Comparison of ENCODE assay signal across 8 mouse cellular contexts in genomic region chr4:141425484-141426479, GRCm38 (mm10). TPM values are rescaled to one million over a fixed set of nuclear protein-coding genes. Genes with fewer than 3 reads are reported as not detected.
DNase-seq lines count a peak whose midpoint lies in the region; ATAC-seq and TF ChIP-seq lines count a peak whose summit lies in the region.

No protein-coding gene starts in this region.

- ATAC-seq in CD4-positive, CD25-positive, alpha-beta regulatory T cell, adult 4 months = peak; percentile 90
- peak; percentile 96 for ATAC-seq in forebrain, embryonic 14.5 days
- ATAC-seq in liver, embryonic 15.5 days (ENCODE audit: insufficient read depth) = no peak
- ATAC-seq in neutrophil, adult 5-6 weeks (ENCODE audit: extremely low read depth, insufficient number of reproducible peaks, low FRiP score, poor library complexity, severe bottlenecking) = peak; percentile 31; the same call in 1 of the 2 replicates

- 5% methylated on average over 36 of the region's 36 CpGs for WGBS in forebrain, embryonic 14.5 days
- 5% methylated on average over 36 of the region's 36 CpGs for WGBS in liver, embryonic 15.5 days (ENCODE audit: insufficient replicate concordance)

- H3K9ac ChIP-seq in forebrain, embryonic 14.5 days (ENCODE audit: low read length) = peak overlapping the region; percentile 58
- H3K9ac ChIP-seq in liver, embryonic 15.5 days = no peak overlapping the region

- peak overlapping the region; percentile 70 for H3K4me2 ChIP-seq in forebrain, embryonic 14.5 days (ENCODE audit: low read length)
- peak overlapping the region; percentile 56 for H3K4me2 ChIP-seq in liver, embryonic 15.5 days

- TF ChIP-seq CTCF in brain, embryonic 14.5 days (IDR thresholded peaks at IDR 0.05; ENCODE audit: borderline replicate concordance, extremely low read depth, insufficient read depth, insufficient read length) = no peak

- H3K36me3 ChIP-seq in forebrain, embryonic 14.5 days (ENCODE audit: control insufficient read depth, insufficient read depth, low read length) = no peaks in the 10 kb centered on the region
- no peaks in the 10 kb centered on the region for H3K36me3 ChIP-seq in liver, embryonic 15.5 days (replicated peaks)

- H3K4me3 ChIP-seq in forebrain, embryonic 14.5 days (ENCODE audit: low read depth, low read length) = peak overlapping the region; percentile 37
- H3K4me3 ChIP-seq in liver, embryonic 15.5 days (replicated peaks) = 0 out of 2 replicates have a peak overlapping the region, but pooled peaks have one; percentile 8

- DNase-seq in brain, embryonic 14.5 days (ENCODE audit: low read depth) = peak; percentile 82
- peak; percentile 74 for DNase-seq in forebrain, embryonic 14.5 days (ENCODE audit: low spot score)
- peak; percentile 85 for DNase-seq in heart, postnatal 4 days
- peak; percentile 61 to 79 for DNase-seq in layer of hippocampus, adult 18-20 months (ENCODE audit: low spot score in 2 of 2)
- no peak for DNase-seq in ovary, postnatal 10 days (ENCODE audit: low spot score)

- H3K27ac ChIP-seq in forebrain, embryonic 14.5 days (ENCODE audit: low read depth, low read length) = no peak overlapping the region
- H3K27ac ChIP-seq in liver, embryonic 15.5 days (replicated peaks) = no peak overlapping the region

- no peaks in the 10 kb centered on the region for H3K9me3 ChIP-seq in forebrain, embryonic 14.5 days (replicated peaks; ENCODE audit: control insufficient read depth, low read length)
- no peaks in the 10 kb centered on the region for H3K9me3 ChIP-seq in liver, embryonic 15.5 days (replicated peaks)

- H3K4me1 ChIP-seq in forebrain, embryonic 14.5 days (ENCODE audit: control insufficient read depth, insufficient read depth, low read length) = no peaks in the 10 kb centered on the region
- peaks cover 15% of the 10 kb centered on the region for H3K4me1 ChIP-seq in liver, embryonic 15.5 days (replicated peaks)

- no peak for TF ChIP-seq POLR2A in brain, embryonic 14.5 days (IDR thresholded peaks at IDR 0.05; ENCODE audit: borderline replicate concordance, extremely low read depth, insufficient read depth, insufficient read length, poor library complexity, severe bottlenecking)

- H3K27me3 ChIP-seq in forebrain, embryonic 14.5 days (replicated peaks; ENCODE audit: control insufficient read depth, insufficient read depth, low read length) = no peaks in the 10 kb centered on the region
- peaks cover 44% of the 10 kb centered on the region for H3K27me3 ChIP-seq in liver, embryonic 15.5 days

RNA-seq across cellular contexts. Expression of gene Hspb7, which starts 5.2 kb away (rescaled TPM):
- not detected for polyA plus RNA-seq in CD4-positive, CD25-positive, alpha-beta regulatory T cell, adult 4 months (2017; shearing (Covaris generic))
- polyA plus RNA-seq in brain, embryonic 14.5 days (2012; rRNA removed) = 0.10 TPM in 1 of 2 replicates, not detected in the other
- not detected in 2 replicates for polyA plus RNA-seq in forebrain, embryonic 14.5 days (2014; fragmentation: Nextera tagmentation; extraction: Ambion mirVana)
- 100 to 1,000 TPM; 865 to 923 TPM for total RNA-seq in heart, postnatal 4 days (2021)
- not detected for total RNA-seq in layer of hippocampus, adult 18-20 months (2021)
- polyA plus RNA-seq in liver, embryonic 15.5 days (2015; fragmentation: Nextera tagmentation; extraction: Ambion mirVana) = 0.24 and 0.47 TPM in 2 replicates
- not detected in 2 replicates for total RNA-seq in neutrophil, adult 5-6 weeks (2017)

RNA-seq across cellular contexts. Expression of gene Clcnkb, which starts 10.0 kb away (rescaled TPM):
- polyA plus RNA-seq in CD4-positive, CD25-positive, alpha-beta regulatory T cell, adult 4 months (2017; shearing (Covaris generic)) = not detected
- 0.03 TPM in 1 of 2 replicates, not detected in the other for polyA plus RNA-seq in brain, embryonic 14.5 days (2012; rRNA removed)
- not detected in 2 replicates for polyA plus RNA-seq in forebrain, embryonic 14.5 days (2014; fragmentation: Nextera tagmentation; extraction: Ambion mirVana)
- total RNA-seq in heart, postnatal 4 days (2021) = 1 to 10 TPM in 1 of 2 experiments, under 1 TPM in 1; 0.61 to 1.3 TPM
- not detected for total RNA-seq in layer of hippocampus, adult 18-20 months (2021)
- polyA plus RNA-seq in liver, embryonic 15.5 days (2015; fragmentation: Nextera tagmentation; extraction: Ambion mirVana) = not detected in 2 replicates
- not detected in 2 replicates for total RNA-seq in neutrophil, adult 5-6 weeks (2017)

RNA-seq across cellular contexts. Expression of gene Srarp, which starts 10.1 kb away (rescaled TPM):
- not detected for polyA plus RNA-seq in CD4-positive, CD25-positive, alpha-beta regulatory T cell, adult 4 months (2017; shearing (Covaris generic))
- 0.69 and 0.93 TPM in 2 replicates for polyA plus RNA-seq in brain, embryonic 14.5 days (2012; rRNA removed)
- polyA plus RNA-seq in forebrain, embryonic 14.5 days (2014; fragmentation: Nextera tagmentation; extraction: Ambion mirVana) = 0.33 TPM in 1 of 2 replicates, not detected in the other
- not detected for total RNA-seq in heart, postnatal 4 days (2021)
- total RNA-seq in layer of hippocampus, adult 18-20 months (2021) = 1 to 10 TPM; 2.4 to 3.9 TPM
- not detected in 2 replicates for polyA plus RNA-seq in liver, embryonic 15.5 days (2015; fragmentation: Nextera tagmentation; extraction: Ambion mirVana)
- not detected in 2 replicates for total RNA-seq in neutrophil, adult 5-6 weeks (2017)

RNA-seq across cellular contexts. Expression of gene Zbtb17, which starts 18.7 kb away (rescaled TPM):
- 10 to 100 TPM; 14.2 to 21.5 TPM for polyA plus RNA-seq in CD4-positive, CD25-positive, alpha-beta regulatory T cell, adult 4 months (2017; shearing (Covaris generic))
- 69.2 and 85.4 TPM in 2 replicates for polyA plus RNA-seq in brain, embryonic 14.5 days (2012; rRNA removed)
- 41.3 and 46.5 TPM in 2 replicates for polyA plus RNA-seq in forebrain, embryonic 14.5 days (2014; fragmentation: Nextera tagmentation; extraction: Ambion mirVana)
- total RNA-seq in heart, postnatal 4 days (2021) = 10 to 100 TPM; 19.2 to 21.7 TPM
- total RNA-seq in layer of hippocampus, adult 18-20 months (2021) = 10 to 100 TPM; 32.4 to 36.4 TPM
- polyA plus RNA-seq in liver, embryonic 15.5 days (2015; fragmentation: Nextera tagmentation; extraction: Ambion mirVana) = 8.5 and 8.9 TPM in 2 replicates
- 25.3 and 32.0 TPM in 2 replicates for total RNA-seq in neutrophil, adult 5-6 weeks (2017)

RNA-seq across cellular contexts. Expression of gene Clcnka, which starts 27.3 kb away (rescaled TPM):
- not detected for polyA plus RNA-seq in CD4-positive, CD25-positive, alpha-beta regulatory T cell, adult 4 months (2017; shearing (Covaris generic))
- 0.11 and 0.19 TPM in 2 replicates for polyA plus RNA-seq in brain, embryonic 14.5 days (2012; rRNA removed)
- not detected in 2 replicates for polyA plus RNA-seq in forebrain, embryonic 14.5 days (2014; fragmentation: Nextera tagmentation; extraction: Ambion mirVana)
- not detected for total RNA-seq in heart, postnatal 4 days (2021)
- total RNA-seq in layer of hippocampus, adult 18-20 months (2021) = not detected
- not detected in 2 replicates for polyA plus RNA-seq in liver, embryonic 15.5 days (2015; fragmentation: Nextera tagmentation; extraction: Ambion mirVana)
- not detected in 2 replicates for total RNA-seq in neutrophil, adult 5-6 weeks (2017)
